Mouse (Mus musculus): ENCODE results near the gene Hoxd10.

The Hoxd10 gene

GRCm38 (mm10) chr2:74709465-74710419, 18.0 kb downstream of the Hoxd10 start:
- DNase-seq (ENCODE audit: low read depth, low spot score): no peak

DNA sequence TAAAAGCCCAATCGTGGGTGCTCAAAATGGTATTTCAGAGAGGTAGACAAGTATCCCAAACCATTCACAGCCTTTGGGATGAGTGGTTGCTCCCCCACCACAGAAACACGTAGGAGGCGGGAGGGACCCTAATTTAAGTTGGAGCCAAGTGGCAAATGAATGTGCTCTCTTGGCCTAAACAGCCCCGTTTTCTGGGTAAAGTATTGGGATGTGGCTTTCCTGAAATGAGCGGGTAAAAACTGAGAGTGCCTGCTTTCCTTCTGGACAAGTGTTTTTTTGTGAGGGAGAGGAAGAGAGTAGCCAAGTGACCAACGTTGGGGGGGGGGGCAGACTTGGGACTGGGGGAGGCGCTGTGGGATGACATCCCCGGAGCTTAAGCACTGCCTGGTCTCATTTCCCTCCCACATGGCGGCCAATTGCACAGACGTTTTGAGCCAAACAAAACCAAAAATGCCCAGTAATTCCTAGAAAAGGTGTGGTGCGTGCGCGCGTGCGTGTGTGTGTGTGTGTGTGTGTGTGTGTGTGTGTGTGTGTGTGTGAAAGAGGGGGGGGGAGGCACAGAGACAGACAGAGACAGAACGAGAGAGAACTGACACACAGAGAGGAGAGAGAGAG, 19.3 kb downstream of the Hoxd10 start:
- no peak for DNase-seq (ENCODE audit: low read depth, low spot score)

DNA sequence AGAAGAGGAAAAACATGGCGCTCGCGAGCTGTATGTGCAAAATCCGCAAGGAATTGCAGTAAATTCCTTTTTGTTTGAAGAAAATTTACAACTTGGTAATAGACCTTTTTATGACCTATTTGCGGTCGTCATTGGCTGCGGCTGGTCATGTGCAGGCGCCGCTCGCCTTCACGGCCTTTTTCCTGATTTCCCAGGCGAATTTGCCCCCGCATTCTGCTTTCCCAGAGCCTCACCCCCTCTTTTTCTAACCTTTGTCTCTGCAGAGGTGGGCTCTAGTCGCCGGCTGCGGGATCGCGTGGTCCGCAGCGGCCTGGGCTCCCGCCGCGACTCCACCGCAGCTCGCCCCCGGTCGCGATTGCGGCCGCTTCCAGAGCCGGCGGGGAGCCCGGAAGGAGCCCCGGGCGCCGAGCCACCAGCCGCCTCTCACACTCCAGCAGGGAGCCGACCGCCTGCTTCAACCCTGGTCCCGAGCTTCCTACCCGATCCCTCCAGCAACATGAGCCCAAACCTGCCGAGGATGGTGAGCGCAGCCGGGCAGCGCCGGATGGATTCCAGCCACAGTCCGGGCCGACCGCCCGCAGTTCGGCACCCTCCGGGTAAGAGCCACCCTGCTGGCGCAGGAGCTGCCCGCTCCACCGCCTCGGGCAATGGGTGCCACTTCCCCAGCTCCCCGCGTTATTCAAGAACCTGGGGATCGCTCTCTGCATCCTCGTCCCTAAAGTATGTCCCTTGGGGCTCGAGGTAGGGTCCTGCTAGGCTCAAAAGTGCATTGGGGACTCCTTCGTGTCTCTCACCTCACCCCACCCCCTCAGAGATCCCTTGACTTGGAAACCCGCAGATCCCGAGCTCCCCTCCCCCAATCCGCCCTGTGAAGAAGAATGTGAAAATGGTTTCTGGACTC, 20.2 kb downstream of the Hoxd10 start, which contains the start of the genes Hoxd3 and Hoxd4:
Hoxd3 (plus strand) TSS at position 207 of the 901 bp plus-strand sequence.
Hoxd4 (plus strand) TSS at position 209 of the 901 bp plus-strand sequence.
- peak; percentile 80 for DNase-seq (ENCODE audit: low read depth, low spot score)

DNA sequence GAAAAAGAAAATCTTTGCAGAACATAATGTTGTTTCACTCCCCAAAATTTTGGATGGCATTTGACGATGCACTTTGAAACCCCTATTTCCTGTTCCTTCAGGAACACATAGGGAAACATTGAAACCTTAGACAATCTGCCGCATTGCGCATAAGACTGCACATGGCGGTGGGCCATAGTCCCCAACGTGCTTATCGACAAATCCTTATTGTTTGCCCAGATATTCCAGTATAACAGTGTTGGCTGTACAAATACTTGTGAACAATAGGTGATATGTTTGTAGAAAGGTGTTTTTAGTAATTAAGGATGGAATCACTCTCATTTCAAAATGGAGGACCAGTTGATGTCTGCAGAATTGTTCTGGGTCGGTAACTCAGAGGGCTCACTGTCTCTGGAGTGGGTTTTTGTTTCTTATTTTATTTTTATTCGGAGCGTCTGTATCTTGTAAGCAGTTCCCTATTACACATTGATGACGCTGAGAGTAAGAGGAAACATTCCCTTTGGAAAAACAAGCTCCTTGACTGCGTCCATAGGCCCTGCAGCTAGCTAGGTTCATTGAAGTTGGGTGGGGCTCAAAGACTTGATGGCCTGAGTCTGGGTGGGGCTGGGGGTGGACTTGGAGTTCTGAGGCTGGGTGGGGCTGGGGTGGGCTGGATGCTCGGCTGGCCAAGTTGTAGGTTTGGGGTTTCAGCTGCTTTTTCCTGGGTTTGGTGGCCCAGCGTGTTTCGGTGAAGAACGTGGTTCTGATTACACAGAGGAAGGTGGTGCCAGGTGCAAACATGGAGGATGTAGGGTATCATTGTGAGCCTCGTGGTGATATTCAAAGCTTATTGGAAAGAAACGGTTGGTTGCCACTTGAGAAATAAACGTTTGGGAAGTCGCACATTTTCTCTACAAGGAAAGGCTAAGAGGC, 21.8 kb downstream of the Hoxd10 start:
- peak; percentile 66 for DNase-seq (ENCODE audit: low read depth, low spot score)

GRCm38 (mm10) chr2:74714156-74714789, 22.5 kb downstream of the Hoxd10 start:
- no peak for DNase-seq (ENCODE audit: low read depth, low spot score)

DNA sequence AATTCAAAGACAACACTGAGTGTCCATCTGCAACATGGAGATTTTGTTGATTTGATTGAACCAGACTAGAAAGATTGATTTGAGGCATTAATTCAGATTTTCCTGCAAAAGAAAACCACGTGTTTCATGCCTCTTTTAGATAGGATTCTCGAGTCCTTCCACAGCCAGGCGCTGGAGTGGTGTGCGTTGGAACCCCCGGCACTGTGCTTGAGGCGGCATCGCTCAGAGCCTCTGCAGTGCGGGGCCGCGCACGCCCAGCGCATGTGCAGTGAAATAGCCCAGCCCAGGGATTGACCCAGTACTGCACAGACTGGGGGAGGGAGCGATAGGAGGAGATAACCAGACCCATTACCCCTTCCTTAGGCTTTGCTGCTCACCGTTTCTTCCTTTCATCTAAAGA, 23.2 kb downstream of the Hoxd10 start:
- DNase-seq (ENCODE audit: low read depth, low spot score): no peak

- DNase-seq (ENCODE audit: low read depth, low spot score): peak; percentile 90
These were observed 23.9 kb downstream of the Hoxd10 start for GRCm38 (mm10) chr2:74715504-74716241.

DNA sequence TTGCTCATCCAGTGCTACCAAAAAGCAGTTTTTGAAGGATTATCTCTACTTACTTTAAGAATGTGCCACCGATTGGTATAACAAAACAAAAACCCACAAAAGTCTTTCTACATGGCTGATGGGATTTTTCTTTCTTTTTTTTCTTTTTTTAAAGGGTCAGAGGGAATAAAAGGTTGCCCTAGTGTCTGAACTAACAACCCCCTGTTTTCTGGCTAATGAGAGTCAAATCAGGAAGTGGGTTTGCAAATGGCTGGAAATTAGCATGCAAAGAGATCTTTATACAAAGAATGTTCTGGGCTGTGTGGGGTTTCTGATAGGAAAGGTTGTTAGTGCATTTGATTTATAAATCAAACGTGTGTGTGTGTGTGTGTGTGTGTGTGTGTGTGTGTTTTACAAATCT, 28.7 kb downstream of the Hoxd10 start:
- no peak for DNase-seq (ENCODE audit: low read depth, low spot score)

DNA sequence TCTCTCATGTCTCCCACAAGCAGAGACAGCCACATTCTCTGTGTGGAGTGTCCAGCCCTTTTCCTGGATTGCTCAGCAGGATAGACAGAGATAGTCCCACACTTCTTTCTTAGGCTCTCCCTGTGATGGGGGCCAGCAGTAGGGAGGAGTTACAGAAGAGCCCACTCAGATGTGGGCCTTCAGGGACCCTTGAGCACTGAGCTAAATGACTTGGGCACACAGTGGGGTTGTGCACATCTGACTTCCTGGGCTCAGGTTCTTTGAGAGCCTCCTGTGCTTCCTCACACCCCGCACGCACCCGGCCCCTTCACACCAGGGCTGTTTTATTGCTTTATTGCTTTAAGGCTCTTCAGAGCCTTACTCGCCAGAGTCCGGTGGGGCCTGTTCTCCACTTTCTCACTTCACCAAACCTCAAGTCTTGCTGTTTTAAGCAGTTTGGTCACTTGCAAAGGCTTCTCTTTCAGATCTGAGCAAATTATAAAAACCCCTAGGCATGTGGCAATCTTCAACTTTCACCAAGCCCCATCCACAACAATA, 29.3 kb downstream of the Hoxd10 start:
- no peak for DNase-seq (ENCODE audit: low read depth, low spot score)

DNA sequence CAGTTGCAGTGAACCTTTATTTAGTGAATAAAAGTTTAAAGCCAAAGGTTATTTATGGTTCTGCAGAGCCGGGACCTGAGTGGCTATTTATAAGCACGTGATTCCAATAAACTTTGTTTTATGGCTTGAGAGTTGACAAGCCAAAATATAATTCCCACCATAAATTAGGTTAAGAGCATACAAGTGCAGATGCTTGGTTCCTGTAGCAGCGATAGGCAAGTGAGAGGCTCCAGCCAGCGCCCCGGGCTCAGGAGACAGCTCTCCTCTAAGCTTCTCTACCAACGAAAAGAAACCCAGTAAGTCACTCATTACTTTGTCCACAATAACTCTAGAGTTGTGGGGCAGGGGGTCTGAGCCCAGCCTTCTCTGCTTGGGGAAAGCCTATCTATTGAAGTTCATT, 30.2 kb downstream of the Hoxd10 start:
- no peak for DNase-seq (ENCODE audit: low read depth, low spot score)

DNA sequence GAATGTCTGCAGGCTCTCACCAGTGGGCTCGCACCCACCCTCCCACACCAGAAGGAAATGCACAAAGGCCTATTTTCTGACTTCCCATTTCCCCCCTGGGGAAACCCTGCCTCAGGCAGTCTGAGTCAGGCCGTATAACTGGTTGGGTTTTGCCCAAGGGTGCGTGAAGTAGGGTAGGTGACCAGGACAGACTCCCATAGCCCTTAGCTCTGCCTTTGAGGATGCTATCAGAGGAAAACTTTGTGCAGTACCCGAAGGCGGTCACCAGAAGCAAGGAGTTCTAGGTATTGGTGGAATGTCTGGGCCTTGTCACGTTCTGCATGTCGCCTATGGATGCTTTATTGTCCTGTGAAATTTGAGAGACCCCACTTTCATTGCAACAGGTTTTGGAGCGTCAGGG, 31.2 kb downstream of the Hoxd10 start:
- DNase-seq (ENCODE audit: low read depth, low spot score): no peak

DNA sequence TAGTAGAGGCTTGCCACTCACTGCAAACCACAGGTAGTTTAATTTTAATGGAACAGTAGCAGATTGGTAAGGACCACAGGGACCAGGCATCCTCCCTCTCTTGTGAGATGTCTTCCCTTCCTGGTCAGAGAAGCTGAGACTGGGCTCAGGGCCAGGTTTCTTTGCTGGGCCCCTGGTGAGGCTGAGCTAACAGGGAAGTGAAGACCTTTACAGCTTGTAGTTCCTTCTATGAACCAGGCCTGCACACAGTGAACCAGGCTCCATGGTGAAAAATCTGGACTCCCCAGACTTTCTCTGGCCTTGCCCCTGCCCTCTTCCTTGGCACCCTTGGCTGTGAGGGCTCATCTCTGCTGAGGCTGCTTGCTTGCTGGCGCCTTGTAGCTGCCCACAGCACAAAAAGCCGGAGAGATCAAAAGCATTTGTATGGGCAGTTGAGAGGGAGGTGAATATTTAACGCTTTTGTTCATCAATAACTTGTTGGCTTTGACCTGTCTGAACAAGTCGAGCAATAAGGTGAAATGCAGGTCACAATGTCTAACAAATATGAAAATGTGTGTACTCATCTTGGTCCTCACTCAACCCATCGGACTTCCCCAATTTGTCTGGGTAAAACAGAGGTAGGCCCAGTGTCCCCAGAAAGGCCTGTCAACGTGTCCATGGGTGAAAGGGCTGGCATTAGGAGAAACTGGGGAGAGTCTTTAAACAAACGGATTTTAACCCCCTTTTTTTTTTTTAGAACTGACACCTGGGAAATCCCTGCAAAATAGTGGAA, 32.7 kb downstream of the Hoxd10 start:
- DNase-seq (ENCODE audit: low read depth, low spot score): no peak

DNA sequence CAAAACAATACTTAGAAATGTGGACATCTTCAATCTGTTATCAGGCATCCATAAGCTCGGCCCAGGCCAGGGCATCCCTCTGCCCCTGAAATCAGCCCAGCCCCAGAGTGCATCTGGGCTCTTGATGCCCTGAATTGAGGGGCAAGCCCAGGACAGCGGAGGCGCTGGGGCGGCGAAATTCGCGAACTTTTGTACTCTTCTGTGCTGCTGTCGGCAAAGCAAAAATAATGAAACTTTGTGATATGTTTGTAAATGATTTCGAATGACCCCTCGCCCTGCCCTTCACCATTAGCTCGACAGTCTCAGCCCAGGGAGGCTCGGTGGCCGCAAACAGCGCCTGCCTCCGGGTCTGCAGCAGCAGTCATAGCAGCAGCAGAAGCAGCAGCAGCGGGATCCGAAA, 33.4 kb downstream of the Hoxd10 start:
- no peak for DNase-seq (ENCODE audit: low read depth, low spot score)

DNA sequence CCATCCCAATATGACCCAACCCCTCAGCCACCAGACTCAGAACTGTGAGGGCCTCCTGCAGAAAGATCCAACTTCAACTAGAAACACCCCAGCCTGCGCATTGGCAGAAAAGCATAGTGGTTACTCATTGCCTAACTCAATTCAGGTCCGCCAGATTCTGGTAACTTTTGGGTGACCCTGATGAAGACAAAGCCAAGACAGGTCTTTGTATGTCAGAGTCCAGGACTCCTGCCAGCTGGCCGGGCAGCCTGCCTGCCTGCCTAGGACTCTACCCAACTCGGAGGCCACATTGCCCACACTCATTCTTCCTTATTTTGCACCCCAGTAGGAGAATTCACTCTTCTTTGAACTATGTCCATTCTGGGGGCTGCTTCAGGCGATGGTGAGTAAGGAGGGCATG, 34.8 kb downstream of the Hoxd10 start, which contains the start of gene Gm28230:
Gm28230 (plus strand) TSS at position 178 of the 400 bp plus-strand sequence.
- DNase-seq (ENCODE audit: low read depth, low spot score): no peak

DNA sequence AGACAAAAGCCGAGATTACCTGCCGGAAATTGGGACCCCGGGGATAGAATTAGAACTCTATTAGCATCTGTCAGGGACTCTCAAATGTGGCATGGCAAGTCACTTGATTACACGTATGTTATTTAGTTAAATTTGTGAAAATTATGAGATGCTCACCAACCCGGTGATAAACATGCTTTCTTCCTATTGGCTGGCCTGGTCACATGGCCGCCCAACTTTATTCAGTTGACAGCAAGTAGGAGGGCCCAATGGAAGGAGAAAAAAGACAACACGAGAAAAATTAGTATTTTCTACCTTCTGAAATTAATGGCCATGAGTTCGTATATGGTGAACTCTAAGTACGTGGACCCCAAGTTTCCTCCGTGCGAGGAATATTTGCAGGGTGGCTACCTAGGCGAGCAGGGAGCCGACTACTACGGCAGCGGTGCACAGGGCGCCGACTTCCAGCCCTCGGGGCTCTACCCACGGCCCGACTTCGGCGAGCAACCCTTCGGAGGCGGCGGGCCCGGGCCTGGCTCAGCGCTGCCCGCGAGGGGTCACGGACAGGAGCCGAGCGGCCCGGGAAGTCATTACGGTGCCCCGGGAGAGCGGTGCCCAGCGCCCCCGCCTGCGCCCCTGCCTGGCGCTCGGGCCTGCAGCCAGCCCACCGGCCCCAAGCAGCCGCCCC, 35.4 kb downstream of the Hoxd10 start:
- no peak for DNase-seq (ENCODE audit: low read depth, low spot score)

- DNase-seq (ENCODE audit: low read depth, low spot score): no peak
These were observed 36.0 kb downstream of the Hoxd10 start for GRCm38 (mm10) chr2:74727640-74728302.

DNA sequence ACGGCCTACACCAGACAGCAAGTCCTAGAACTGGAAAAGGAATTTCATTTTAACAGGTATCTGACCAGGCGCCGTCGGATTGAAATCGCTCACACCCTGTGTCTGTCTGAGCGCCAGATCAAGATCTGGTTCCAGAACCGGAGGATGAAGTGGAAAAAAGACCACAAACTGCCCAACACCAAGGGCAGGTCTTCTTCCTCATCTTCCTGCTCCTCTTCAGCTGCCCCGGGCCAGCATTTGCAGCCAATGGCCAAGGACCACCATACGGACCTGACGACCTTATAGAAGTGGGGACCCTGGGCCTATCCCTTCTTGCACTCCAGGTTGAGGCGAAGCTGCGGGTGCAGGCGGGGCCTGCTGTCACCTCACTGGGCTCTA, 36.6 kb downstream of the Hoxd10 start:
- DNase-seq (ENCODE audit: low read depth, low spot score): no peak
